Mouse (Mus musculus) CH12.LX (cell line): ENCODE measurements around the gene Frrs1.

Experiments used
- CHD1 ChIP-seq: IDR thresholded peaks from 2 replicates; pipeline ENCODE4 v1.6.1; 2012; ENCODE audit warnings: low read depth, low read length, improper control_type of control experiment, inconsistent platforms
- CTCF ChIP-seq, 2 experiments: IDR thresholded peaks in 1 of 2; conservative IDR thresholded peaks in 1 of 2; 2 replicates each; pipeline ENCODE4 v1.5.1; 2011 to 2012; ENCODE audit warnings: low read depth in 2 of 2, low read length in 2 of 2, improper control_type of control experiment in 1 of 2, inconsistent platforms in 1 of 2, mild to moderate bottlenecking in 1 of 2, moderate library complexity in 1 of 2
- EP300 ChIP-seq: IDR thresholded peaks from 2 replicates; pipeline ENCODE4 v1.6.1; 2011; ENCODE audit warnings: low read length, improper control_type of control experiment
- HCFC1 ChIP-seq: IDR thresholded peaks from 2 replicates; pipeline ENCODE4 v1.6.1; 2012; ENCODE audit warnings: low read depth, mild to moderate bottlenecking, inconsistent platforms, low read length, improper control_type of control experiment
- JUND ChIP-seq: conservative IDR thresholded peaks from 2 replicates; pipeline ENCODE4 v1.6.1; 2011; ENCODE audit warnings: low read depth, low read length, improper control_type of control experiment
- MAFK ChIP-seq: IDR thresholded peaks from 2 replicates; pipeline ENCODE4 v1.6.1; 2011; ENCODE audit warnings: low read length, improper control_type of control experiment; ENCODE audit not compliant: insufficient replicate concordance
- MYC ChIP-seq: IDR thresholded peaks from 2 replicates; pipeline ENCODE4 v1.6.1; 2011; ENCODE audit warnings: low read depth, mild to moderate bottlenecking, improper control_type of control experiment, low read length
- POLR2A ChIP-seq: IDR thresholded peaks from 2 replicates; pipeline ENCODE4 v1.6.1; 2011; ENCODE audit warnings: low read depth, mild to moderate bottlenecking, improper control_type of control experiment, low read length
- SMC3 ChIP-seq: IDR thresholded peaks from 2 replicates; pipeline ENCODE4 v1.6.1; 2011; ENCODE audit warnings: low read depth, low read length, improper control_type of control experiment
- TCF12 ChIP-seq: IDR thresholded peaks from 2 replicates; pipeline ENCODE4 v1.6.1; 2014; ENCODE audit warnings: low read depth, mild to moderate bottlenecking, inconsistent platforms, low read length, improper control_type of control experiment
- ZKSCAN1 ChIP-seq: IDR thresholded peaks from 2 replicates; pipeline ENCODE4 v1.6.1; 2012; ENCODE audit warnings: low read depth, inconsistent platforms, low read length, improper control_type of control experiment, borderline replicate concordance
- ZMIZ1 ChIP-seq: IDR thresholded peaks from 2 replicates; pipeline ENCODE4 v1.6.1; 2012; ENCODE audit warnings: low read depth, mild to moderate bottlenecking, inconsistent platforms, low read length, improper control_type of control experiment

GRCm38 (mm10) chr3:116952242-116952899 is 93.1 kb downstream of the Frrs1 start:
- no peak for TF ChIP-seq HCFC1
- TF ChIP-seq CHD1 = no peak
- TF ChIP-seq ZKSCAN1 = no peak
- no peak for TF ChIP-seq CTCF (conservative IDR thresholded peaks at IDR 0.05 in 1 of 2, IDR thresholded peaks at IDR 0.05 in 1 of 2; ENCODE audit: low read depth in 2 of 2, low read length in 2 of 2)
- TF ChIP-seq EP300 = no peak
- no peak for TF ChIP-seq POLR2A
- TF ChIP-seq MYC = no peak
- no peak for TF ChIP-seq MAFK
- TF ChIP-seq TCF12 = no peak
- TF ChIP-seq JUND = no peak
- TF ChIP-seq ZMIZ1 = no peak
- TF ChIP-seq SMC3 = no peak
